Mouse (Mus musculus): ENCODE results near the gene Sh3kbp1.

The Sh3kbp1 gene

DNA sequence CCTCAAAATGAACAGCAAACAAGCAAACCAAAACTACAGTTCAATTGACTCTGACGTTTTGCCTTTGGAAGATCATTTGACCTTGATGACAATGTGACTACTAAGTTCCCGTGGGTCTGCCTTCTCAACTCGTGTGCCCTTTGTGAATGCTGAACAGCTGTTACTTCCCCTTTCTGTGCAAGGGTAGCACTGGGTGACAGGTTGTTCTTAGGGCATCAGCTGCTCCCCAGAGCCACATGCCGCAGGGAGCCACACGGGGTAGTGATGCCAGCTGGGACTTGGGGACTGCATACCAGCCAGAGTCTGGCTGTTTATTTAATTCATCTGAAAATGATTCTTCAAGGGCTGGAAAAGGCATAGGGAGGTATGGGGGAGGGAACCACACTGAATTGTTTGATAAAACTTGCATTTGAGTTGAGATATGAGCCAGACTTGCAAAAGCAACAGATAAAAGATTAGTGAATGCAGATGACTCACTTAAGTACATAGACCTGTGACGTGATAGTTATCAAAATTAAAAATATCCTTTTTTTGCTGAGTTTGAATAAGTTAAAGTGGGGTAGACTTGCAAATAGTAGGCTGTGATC, 108.5 kb downstream of the Sh3kbp1 start:
- no peak for DNase-seq (ENCODE audit: low spot score in 2 of 2)

DNA sequence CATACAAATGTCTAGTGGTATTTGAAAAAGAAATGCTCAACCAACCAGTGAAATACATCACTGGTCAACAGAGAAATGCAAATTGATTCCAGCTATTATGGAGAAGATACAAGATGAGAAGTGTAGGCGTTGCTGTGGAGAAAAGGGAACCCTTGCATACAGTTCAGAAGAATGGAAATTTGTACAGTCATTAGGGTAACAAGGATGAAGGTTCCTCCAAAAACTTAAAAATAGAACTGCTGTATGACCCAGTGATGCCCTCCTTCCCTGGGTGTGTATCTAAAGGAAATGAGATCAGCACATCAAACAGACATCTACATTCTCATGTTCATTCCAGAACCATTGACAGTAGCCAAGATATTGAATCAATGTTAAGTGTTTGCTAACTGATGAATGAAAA, 110.3 kb downstream of the Sh3kbp1 start:
- DNase-seq (ENCODE audit: low spot score in 2 of 2) = no peak

DNA sequence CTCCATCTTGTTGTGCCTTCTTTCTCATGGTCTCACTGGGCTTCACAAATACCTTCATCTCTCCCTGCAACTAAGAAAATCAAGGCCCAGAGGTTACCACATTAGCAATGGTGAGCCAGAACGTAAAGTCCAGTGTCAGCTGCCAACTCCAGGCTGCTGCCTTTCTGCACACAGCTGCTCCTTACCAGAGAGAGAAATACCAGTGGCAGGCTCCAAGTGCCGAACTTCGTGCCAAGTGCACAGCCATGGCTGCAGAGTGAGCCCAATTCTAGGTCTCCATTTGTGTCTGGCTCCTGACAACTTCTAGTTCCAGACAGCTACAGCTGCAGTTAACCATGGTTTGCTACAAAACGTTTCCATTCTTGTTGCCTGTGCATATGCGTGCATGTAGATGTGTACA, 117.0 kb downstream of the Sh3kbp1 start:
- no peak for DNase-seq (ENCODE audit: low spot score in 2 of 2)

- no peak for DNase-seq (ENCODE audit: low spot score in 2 of 2)
Measured at GRCm38 (mm10) chrX:159744620-159745019, 117.5 kb downstream of the Sh3kbp1 start.

GRCm38 (mm10) chrX:159751834-159752233, 124.8 kb downstream of the Sh3kbp1 start:
- peak in 1 of 2 experiments; percentile 19 for DNase-seq (ENCODE audit: low spot score in 2 of 2)

GRCm38 (mm10) chrX:159756261-159756660, 129.2 kb downstream of the Sh3kbp1 start:
- no peak for DNase-seq (ENCODE audit: low spot score in 2 of 2)

DNA sequence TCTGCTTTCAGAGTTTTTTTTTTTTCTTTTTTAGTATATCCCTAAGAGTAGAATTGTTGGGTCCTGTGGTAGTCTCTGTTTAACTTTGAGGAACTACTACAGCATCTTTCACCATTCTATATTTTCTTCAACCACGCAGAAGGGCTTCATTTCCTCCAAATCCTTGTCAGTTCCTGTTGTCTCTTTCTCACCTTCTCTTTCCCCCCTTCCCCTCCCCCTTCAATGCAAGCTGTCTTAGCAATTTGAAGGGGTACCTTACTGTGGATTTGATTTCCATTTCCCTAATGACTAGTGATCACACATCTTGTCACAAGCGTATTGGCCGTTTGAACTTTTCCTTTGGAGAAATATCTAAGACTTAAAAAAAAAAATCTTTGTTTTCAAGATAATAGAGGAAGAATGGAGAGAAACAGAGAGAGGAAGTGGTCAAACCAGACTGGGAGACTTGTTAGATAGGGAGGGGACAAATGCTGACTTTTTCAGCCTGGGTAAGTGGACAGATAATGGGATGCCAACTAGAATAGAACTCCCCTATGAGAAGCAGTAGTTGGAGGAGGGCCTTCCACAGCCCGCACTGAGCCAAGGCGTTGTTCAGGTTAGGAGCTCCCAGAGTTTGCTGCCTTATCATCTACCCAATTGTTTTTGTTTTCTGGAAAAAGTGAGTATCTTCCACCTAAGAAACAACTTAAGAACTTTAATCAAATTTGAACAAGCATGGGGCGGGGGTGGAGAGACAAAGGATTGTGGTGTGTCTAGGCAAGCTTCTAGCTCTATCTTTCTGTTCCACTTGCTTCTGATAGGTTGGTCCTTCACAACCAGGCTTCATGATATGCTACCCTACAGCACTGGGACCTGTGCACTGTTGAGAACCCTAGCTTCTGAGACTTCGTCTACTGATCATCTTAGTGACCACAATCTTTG, 130.1 kb downstream of the Sh3kbp1 start:
- DNase-seq (ENCODE audit: low spot score in 2 of 2) = no peak

GRCm38 (mm10) chrX:159757854-159758540, 130.9 kb downstream of the Sh3kbp1 start:
- DNase-seq (ENCODE audit: low spot score in 2 of 2) = no peak

GRCm38 (mm10) chrX:159763801-159764200, 136.7 kb downstream of the Sh3kbp1 start:
- DNase-seq (ENCODE audit: low spot score in 2 of 2) = no peak

DNA sequence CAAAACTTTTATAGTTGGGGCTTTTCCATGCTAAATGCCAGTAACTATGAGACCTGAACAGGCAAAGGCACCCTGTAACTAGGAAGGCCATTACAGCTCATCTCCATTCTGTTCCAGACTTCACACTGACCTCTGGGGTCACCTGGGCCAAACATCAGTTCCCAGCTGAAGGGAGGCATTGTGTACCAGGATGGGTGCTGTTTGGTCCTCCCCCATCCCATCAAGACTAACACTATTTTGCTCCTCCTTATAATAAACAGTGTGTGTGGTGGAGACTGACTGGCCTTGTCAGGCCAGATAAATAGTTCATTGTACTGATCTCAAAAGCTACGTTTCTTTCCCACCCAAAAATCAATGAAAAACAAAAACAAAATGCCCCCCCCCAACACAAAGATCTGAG, 138.8 kb downstream of the Sh3kbp1 start:
- no peak for DNase-seq (ENCODE audit: low spot score in 2 of 2)

DNA sequence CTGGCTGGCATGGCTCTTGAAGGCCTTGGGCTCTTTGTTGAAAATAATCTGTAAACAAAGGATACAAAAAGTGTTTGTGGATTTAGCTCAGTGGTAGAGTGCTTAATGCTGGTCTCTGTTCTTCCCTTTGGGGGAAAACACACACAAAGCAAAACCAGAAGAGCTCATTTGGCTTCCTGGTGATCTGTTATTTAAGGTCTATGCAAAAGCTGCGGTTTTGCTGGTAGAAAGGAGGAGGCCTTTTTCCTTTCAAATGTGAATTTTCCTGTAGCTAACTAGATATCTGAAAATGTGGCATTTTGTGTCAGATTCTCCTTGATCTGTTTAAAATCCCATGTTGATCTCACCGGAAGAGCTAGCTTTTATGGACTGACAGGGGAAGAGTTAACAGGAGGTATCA, 141.9 kb downstream of the Sh3kbp1 start:
- DNase-seq (ENCODE audit: low spot score in 2 of 2) = no peak

GRCm38 (mm10) chrX:159769773-159770172, 142.7 kb downstream of the Sh3kbp1 start:
- DNase-seq (ENCODE audit: low spot score in 2 of 2) = no peak

DNA sequence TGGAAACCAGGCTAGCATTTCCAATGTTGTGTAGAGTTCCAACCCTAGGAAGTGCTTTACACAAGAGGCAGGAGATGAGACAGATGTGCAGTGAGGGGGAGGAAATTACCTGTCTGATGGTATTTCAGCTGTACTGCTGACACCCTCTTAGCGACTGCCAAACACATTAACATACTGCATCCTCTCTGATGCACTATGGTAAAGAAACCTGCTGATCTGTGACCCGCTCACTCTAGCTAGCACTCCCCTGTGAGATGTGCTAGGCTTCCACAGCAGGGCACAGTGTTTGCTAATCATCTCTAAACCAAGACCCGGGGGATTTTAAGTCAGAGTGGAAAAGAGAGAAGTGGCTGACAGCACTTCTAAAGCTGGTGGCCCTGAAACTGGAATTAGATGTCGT, 145.1 kb downstream of the Sh3kbp1 start:
- no peak for DNase-seq (ENCODE audit: low spot score in 2 of 2)

GRCm38 (mm10) chrX:159775042-159775441, 148.0 kb downstream of the Sh3kbp1 start:
- DNase-seq (ENCODE audit: low spot score in 2 of 2) = no peak

GRCm38 (mm10) chrX:159778787-159779186, 151.7 kb downstream of the Sh3kbp1 start:
- DNase-seq (ENCODE audit: low spot score in 2 of 2) = no peak

DNA sequence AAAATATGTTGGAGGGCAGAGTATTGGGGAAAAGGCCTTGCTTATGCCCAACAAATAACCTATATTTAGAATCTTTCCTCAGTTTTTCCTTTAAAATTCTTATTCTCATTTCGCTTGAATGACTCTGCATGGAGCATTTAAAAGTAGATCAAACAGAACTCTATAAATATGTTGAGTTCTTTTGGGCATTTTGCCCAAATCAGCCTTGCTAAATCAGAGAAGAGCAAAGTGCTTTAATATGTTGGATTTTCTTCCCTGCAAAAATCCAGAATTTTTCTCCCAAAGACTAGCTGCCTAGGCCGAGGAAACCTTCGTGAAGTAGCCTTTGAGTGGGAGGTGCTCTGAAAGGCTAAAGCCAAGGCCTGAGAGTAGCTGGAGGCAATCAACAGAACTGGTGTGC, 163.4 kb downstream of the Sh3kbp1 start:
- no peak for DNase-seq (ENCODE audit: low spot score in 2 of 2)

DNA sequence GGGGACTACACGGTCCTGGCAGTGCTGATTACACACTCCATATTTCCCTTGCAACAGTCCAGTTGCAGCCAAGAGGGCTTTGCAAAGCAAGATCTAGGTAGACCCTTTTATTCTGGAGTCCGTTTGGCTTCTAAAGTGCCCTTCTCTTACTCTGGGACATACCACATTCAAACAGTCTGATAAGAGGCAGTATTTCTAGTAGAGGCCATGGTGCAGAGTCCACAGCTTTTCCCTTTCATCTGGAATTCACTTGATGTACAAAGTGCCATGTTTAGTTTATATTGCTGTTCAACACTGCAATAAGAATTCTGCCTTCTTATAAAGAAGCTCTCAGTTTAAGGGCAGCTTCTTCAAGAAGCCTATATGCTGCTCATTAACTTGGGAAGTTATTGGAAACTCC, 168.5 kb downstream of the Sh3kbp1 start:
- no peak for DNase-seq (ENCODE audit: low spot score in 2 of 2)

GRCm38 (mm10) chrX:159804371-159804770, 177.3 kb downstream of the Sh3kbp1 start:
- DNase-seq (ENCODE audit: low spot score in 2 of 2) = no peak

GRCm38 (mm10) chrX:159809510-159809909, 182.4 kb downstream of the Sh3kbp1 start:
- no peak for DNase-seq (ENCODE audit: low spot score in 2 of 2)

- no peak for DNase-seq (ENCODE audit: low spot score in 2 of 2)
Measured at GRCm38 (mm10) chrX:159810469-159810868, 183.4 kb downstream of the Sh3kbp1 start.

- no peak for DNase-seq (ENCODE audit: low spot score in 2 of 2)
Measured at GRCm38 (mm10) chrX:159817508-159817907, 190.4 kb downstream of the Sh3kbp1 start.

GRCm38 (mm10) chrX:159828135-159828534, 201.1 kb downstream of the Sh3kbp1 start:
- no peak for DNase-seq (ENCODE audit: low spot score in 2 of 2)
